Mouse (Mus musculus): ENCODE data around the gene Tnrc6b. TPM values are rescaled to one million over a fixed set of nuclear protein-coding genes. Genes with fewer than 3 reads are reported as not detected.
A peak's percentile ranks its signal among the peaks of the same experiment; 100 is the strongest.

The Tnrc6b gene
- total and polyA plus RNA-seq, 3 experiments, result 14.2 to 146 (median 24.5) TPM

DNA sequence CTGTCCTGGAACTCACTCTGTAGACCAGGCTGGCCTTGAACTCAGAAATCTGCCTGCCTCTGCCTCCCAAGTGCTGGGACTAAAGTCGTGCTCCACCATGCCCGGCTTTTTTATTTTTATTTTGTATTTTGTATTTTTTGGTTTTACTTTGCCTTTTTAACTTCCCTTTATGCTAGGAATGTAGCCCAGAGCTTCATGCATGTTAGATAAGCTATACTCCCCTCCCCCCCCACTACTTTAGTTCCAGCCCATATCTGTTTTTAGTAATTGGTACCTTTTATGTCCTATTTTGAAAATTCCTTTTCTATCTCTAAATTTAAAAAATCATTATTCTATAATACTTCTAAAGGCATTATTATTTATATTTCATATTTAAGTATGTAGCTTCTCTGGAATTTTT lies 27.1 kb downstream of the Tnrc6b start:
- no peaks in the 10 kb centered on the region for H3K27me3 ChIP-seq (ENCODE audit: insufficient read depth, low read length)
- peaks cover 42% of the 10 kb centered on the region for H3K4me1 ChIP-seq (ENCODE audit: insufficient read depth, low read depth, low read length)
- ATAC-seq (ENCODE audit: extremely low read depth, insufficient number of reproducible peaks, low FRiP score, poor library complexity, severe bottlenecking), result no peak
- H3K9me3 ChIP-seq (replicated peaks), result no peaks in the 10 kb centered on the region
- H3K36me3 ChIP-seq (replicated peaks), result peaks cover 5% of the 10 kb centered on the region
- H3K4me3 ChIP-seq (ENCODE audit: low read depth, low read length), result no peak overlapping the region
- no peak for TF ChIP-seq CTCF (IDR thresholded peaks at IDR 0.05; ENCODE audit: low read depth, low read length)
- TF ChIP-seq GATA1 (IDR thresholded peaks at IDR 0.05; ENCODE audit: borderline replicate concordance, low read length), result no peak
- no peak for TF ChIP-seq POLR2AphosphoS5 (IDR thresholded peaks at IDR 0.05; ENCODE audit: insufficient replicate concordance, low read depth, low read length)
- TF ChIP-seq GATA2 (IDR thresholded peaks at IDR 0.05; ENCODE audit: borderline replicate concordance, low read depth, low read length), result no peak
- TF ChIP-seq TAL1 (conservative IDR thresholded peaks at IDR 0.05; ENCODE audit: low read depth, low read length), result no peak
- DNase-seq (ENCODE audit: low spot score), result no peak

- DNase-seq (ENCODE audit: low spot score), result no peak
- Histone ChIP-seq H3K27me3 (ENCODE audit: insufficient read depth, low read length) (no peaks in the 10 kb centered on the region), H3K4me1 (ENCODE audit: insufficient read depth, low read depth, low read length) (peaks cover 59% of the 10 kb centered on the region), H3K36me3 (replicated peaks) (peaks cover 7% of the 10 kb centered on the region), H3K9me3 (replicated peaks) (no peaks in the 10 kb centered on the region), H3K4me3 (ENCODE audit: low read depth, low read length) (no peak overlapping the region)
- TF ChIP-seq POLR2AphosphoS5 (IDR thresholded peaks at IDR 0.05; ENCODE audit: insufficient replicate concordance, low read depth, low read length) (no peak), TAL1 (conservative IDR thresholded peaks at IDR 0.05; ENCODE audit: low read depth, low read length) (peak; percentile 55)
- ATAC-seq (ENCODE audit: extremely low read depth, insufficient number of reproducible peaks, low FRiP score, poor library complexity, severe bottlenecking), result no peak
Measured at GRCm38 (mm10) chr15:80739972-80740371, 28.9 kb downstream of the Tnrc6b start.

- H3K36me3 ChIP-seq (replicated peaks), result peaks cover 7% of the 10 kb centered on the region
- H3K9me3 ChIP-seq (replicated peaks), result no peaks in the 10 kb centered on the region
- TF ChIP-seq TAL1 (conservative IDR thresholded peaks at IDR 0.05; ENCODE audit: low read depth, low read length) (no peak), GATA2 (IDR thresholded peaks at IDR 0.05; ENCODE audit: borderline replicate concordance, low read depth, low read length) (no peak), POLR2AphosphoS5 (IDR thresholded peaks at IDR 0.05; ENCODE audit: insufficient replicate concordance, low read depth, low read length) (no peak), GATA1 (IDR thresholded peaks at IDR 0.05; ENCODE audit: borderline replicate concordance, low read length) (no peak), CTCF (IDR thresholded peaks at IDR 0.05; ENCODE audit: low read depth, low read length) (no peak)
- no peaks in the 10 kb centered on the region for H3K27me3 ChIP-seq (ENCODE audit: insufficient read depth, low read length)
- no peak overlapping the region for H3K4me3 ChIP-seq (ENCODE audit: low read depth, low read length)
- ATAC-seq (ENCODE audit: extremely low read depth, insufficient number of reproducible peaks, low FRiP score, poor library complexity, severe bottlenecking) (no peak), DNase-seq (ENCODE audit: low spot score) (no peak)
- peaks cover 70% of the 10 kb centered on the region for H3K4me1 ChIP-seq (ENCODE audit: insufficient read depth, low read depth, low read length)
Measured at GRCm38 (mm10) chr15:80741836-80742235, 30.7 kb downstream of the Tnrc6b start.

GRCm38 (mm10) chr15:80742991-80743474 lies 31.9 kb downstream of the Tnrc6b start:
- Histone ChIP-seq H3K27me3 (ENCODE audit: insufficient read depth, low read length) (no peaks in the 10 kb centered on the region), H3K36me3 (replicated peaks) (peaks cover 7% of the 10 kb centered on the region), H3K9me3 (replicated peaks) (no peaks in the 10 kb centered on the region), H3K4me1 (ENCODE audit: insufficient read depth, low read depth, low read length) (peaks cover 66% of the 10 kb centered on the region), H3K4me3 (ENCODE audit: low read depth, low read length) (no peak overlapping the region)
- TF ChIP-seq GATA1 (IDR thresholded peaks at IDR 0.05; ENCODE audit: borderline replicate concordance, low read length), result no peak
- no peak for TF ChIP-seq CTCF (IDR thresholded peaks at IDR 0.05; ENCODE audit: low read depth, low read length)
- TF ChIP-seq POLR2AphosphoS5 (IDR thresholded peaks at IDR 0.05; ENCODE audit: insufficient replicate concordance, low read depth, low read length), result no peak
- no peak for TF ChIP-seq GATA2 (IDR thresholded peaks at IDR 0.05; ENCODE audit: borderline replicate concordance, low read depth, low read length)
- TF ChIP-seq TAL1 (conservative IDR thresholded peaks at IDR 0.05; ENCODE audit: low read depth, low read length), result no peak
- no peak for ATAC-seq (ENCODE audit: extremely low read depth, insufficient number of reproducible peaks, low FRiP score, poor library complexity, severe bottlenecking)
- DNase-seq (ENCODE audit: low spot score), result no peak

DNA sequence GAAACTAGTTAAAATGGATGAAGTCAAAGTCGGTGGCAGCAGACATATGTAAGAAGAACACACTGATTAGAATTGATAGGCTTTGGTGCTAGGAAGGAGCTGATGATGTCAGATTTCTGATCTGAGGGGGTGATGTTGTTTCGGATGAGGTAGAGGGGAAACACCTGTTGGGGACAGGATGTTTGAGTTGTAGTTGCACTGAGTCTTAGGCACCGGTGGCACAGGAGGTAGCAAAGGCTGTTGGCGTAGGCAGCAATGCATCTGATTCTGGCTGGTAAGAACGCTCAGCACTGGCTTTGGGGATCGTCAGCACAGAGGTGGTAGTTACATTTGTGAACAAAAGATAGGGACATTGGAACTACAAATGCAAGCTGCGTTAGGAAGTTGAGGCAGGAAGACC lies 32.5 kb downstream of the Tnrc6b start:
- H3K27me3 ChIP-seq (ENCODE audit: insufficient read depth, low read length), result no peaks in the 10 kb centered on the region
- no peak for TF ChIP-seq CTCF (IDR thresholded peaks at IDR 0.05; ENCODE audit: low read depth, low read length)
- no peak for TF ChIP-seq POLR2AphosphoS5 (IDR thresholded peaks at IDR 0.05; ENCODE audit: insufficient replicate concordance, low read depth, low read length)
- no peak for TF ChIP-seq TAL1 (conservative IDR thresholded peaks at IDR 0.05; ENCODE audit: low read depth, low read length)
- TF ChIP-seq GATA1 (IDR thresholded peaks at IDR 0.05; ENCODE audit: borderline replicate concordance, low read length), result no peak
- no peak for TF ChIP-seq GATA2 (IDR thresholded peaks at IDR 0.05; ENCODE audit: borderline replicate concordance, low read depth, low read length)
- no peak overlapping the region for H3K4me3 ChIP-seq (ENCODE audit: low read depth, low read length)
- no peak for DNase-seq (ENCODE audit: low spot score)
- H3K4me1 ChIP-seq (ENCODE audit: insufficient read depth, low read depth, low read length), result peaks cover 68% of the 10 kb centered on the region
- no peak for ATAC-seq (ENCODE audit: extremely low read depth, insufficient number of reproducible peaks, low FRiP score, poor library complexity, severe bottlenecking)
- H3K36me3 ChIP-seq (replicated peaks), result peaks cover 9% of the 10 kb centered on the region
- H3K9me3 ChIP-seq (replicated peaks), result no peaks in the 10 kb centered on the region

- peak; percentile 19 for DNase-seq (ENCODE audit: low spot score)
- Histone ChIP-seq H3K4me3 (ENCODE audit: low read depth, low read length) (no peak overlapping the region), H3K9me3 (replicated peaks) (no peaks in the 10 kb centered on the region), H3K27me3 (ENCODE audit: insufficient read depth, low read length) (no peaks in the 10 kb centered on the region), H3K4me1 (ENCODE audit: insufficient read depth, low read depth, low read length) (peaks cover 69% of the 10 kb centered on the region), H3K36me3 (replicated peaks) (peaks cover 9% of the 10 kb centered on the region)
- TF ChIP-seq TAL1 (conservative IDR thresholded peaks at IDR 0.05; ENCODE audit: low read depth, low read length), result peak; percentile 75
- TF ChIP-seq GATA2 (IDR thresholded peaks at IDR 0.05; ENCODE audit: borderline replicate concordance, low read depth, low read length), result no peak
- ATAC-seq (ENCODE audit: extremely low read depth, insufficient number of reproducible peaks, low FRiP score, poor library complexity, severe bottlenecking), result peak; percentile 45
Measured at GRCm38 (mm10) chr15:80744667-80745422, 33.7 kb downstream of the Tnrc6b start.
